Mouse (Mus musculus) MEL (cell line): ENCODE measurements at regions not wholly inside any gene's neighbourhood (a gene's known extent, or its start where the extent isn't known, plus 50 kb on each side); places are given as distances from the start of the nearest gene placed in this dataset.

ENCODE experiments used
- CHD2 ChIP-seq: IDR thresholded peaks from 2 replicates; pipeline ENCODE4 v1.6.1; 2011; ENCODE audit warnings: low read length, improper control_type of control experiment
- GATA1 ChIP-seq: IDR thresholded peaks from 2 replicates; pipeline ENCODE4 v1.6.1; 2011; ENCODE audit warnings: low read depth, low read length, improper control_type of control experiment
- MAX ChIP-seq: IDR thresholded peaks from 2 replicates; pipeline ENCODE4 v1.6.1; 2011; ENCODE audit warnings: low read length, improper control_type of control experiment

DNA sequence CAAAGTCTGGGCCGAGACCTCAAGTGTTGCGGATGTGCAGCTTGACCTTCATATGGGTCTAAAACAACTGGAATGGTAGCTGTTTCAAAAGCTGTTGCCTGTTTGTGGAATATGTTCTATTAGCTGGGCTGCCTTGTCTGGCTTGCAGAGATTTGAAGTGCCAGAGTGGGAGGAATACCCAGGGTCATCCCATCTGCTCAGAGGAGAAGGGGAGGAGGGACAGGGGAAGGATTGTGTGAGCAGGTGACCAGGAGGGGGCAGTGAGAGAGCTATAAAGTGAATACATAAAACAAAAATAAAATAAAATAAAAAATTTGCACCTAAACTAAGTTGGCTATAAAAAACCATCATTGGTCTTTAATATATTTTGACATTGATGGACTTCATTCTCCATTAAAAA is 377.7 kb downstream of the Bmper start:
- no peak for TF ChIP-seq MAX
- no peak for TF ChIP-seq GATA1
- no peak for TF ChIP-seq CHD2
